Mouse (Mus musculus) c-Kit-positive CD71-negative TER-119-negative erythroid progenitor cells, embryonic 14.5 days (primary cell): ENCODE data around the gene Cntd1.

Experiments used
- DNase-seq: peaks from one replicate; pipeline ENCODE4 v3.0.0-alpha.2; 2013; ENCODE audit warnings: low read depth

Cntd1 gene

GRCm38 (mm10) chr11:101253613-101254389 lies 25.0 kb upstream of the Cntd1 start, which contains the start of gene Vps25:
Gene Vps25 (plus strand): TSS chr11:101253707.
- DNase-seq, result no peak

GRCm38 (mm10) chr11:101255826-101256775 lies 22.7 kb upstream of the Cntd1 start:
- DNase-seq, result no peak

DNA sequence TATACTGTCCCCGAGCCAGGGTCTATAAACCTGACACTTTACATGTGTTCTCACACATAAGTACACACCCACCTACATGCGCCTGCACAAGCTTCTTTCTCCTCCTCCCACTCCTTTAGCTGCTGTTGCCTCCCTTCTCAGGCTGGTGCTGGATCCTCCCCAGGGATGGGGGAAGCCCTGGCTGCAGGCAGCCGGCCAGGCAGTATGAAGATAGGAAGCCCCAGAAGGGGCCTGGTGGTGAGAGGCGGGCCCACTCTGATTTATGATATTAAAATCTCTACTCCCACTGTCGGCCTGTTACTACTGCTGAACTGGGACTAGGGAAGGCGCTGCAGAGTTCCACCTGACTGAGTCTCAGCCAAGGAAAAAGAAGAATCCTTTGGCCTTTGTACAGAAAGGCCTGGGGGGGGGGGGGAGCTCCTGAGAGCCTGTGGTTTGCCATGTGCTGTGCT lies 19.5 kb upstream of the Cntd1 start:
- no peak for DNase-seq

GRCm38 (mm10) chr11:101259948-101260825 lies 18.6 kb upstream of the Cntd1 start, which contains the start of gene Wnk4:
Gene Wnk4 (plus strand): TSS chr11:101260567.
- no peak for DNase-seq

DNA sequence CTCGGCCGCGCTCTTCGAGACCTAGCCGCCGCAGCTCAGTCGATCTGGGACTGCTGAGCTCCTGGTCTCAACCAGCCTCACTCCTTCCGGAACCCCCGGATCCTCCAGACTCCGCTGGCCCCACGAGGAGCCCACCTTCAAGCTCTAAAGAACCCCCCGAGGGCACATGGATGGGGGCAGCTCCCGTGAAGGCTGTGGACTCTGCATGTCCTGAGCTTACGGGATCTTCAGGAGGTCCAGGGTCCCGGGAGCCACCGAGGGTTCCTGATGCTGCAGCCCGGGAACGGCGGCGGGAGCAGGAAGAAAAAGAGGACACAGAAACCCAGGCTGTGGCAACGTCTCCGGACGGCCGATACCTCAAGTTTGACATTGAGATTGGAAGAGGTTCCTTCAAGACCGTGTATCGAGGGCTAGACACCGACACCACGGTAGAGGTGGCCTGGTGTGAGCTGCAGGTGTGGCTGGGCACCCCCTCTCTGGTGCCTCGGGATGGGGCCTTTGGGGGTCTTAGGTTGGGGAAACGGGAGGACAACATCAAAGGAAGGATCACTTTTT lies 17.9 kb upstream of the Cntd1 start:
- no peak for DNase-seq

DNA sequence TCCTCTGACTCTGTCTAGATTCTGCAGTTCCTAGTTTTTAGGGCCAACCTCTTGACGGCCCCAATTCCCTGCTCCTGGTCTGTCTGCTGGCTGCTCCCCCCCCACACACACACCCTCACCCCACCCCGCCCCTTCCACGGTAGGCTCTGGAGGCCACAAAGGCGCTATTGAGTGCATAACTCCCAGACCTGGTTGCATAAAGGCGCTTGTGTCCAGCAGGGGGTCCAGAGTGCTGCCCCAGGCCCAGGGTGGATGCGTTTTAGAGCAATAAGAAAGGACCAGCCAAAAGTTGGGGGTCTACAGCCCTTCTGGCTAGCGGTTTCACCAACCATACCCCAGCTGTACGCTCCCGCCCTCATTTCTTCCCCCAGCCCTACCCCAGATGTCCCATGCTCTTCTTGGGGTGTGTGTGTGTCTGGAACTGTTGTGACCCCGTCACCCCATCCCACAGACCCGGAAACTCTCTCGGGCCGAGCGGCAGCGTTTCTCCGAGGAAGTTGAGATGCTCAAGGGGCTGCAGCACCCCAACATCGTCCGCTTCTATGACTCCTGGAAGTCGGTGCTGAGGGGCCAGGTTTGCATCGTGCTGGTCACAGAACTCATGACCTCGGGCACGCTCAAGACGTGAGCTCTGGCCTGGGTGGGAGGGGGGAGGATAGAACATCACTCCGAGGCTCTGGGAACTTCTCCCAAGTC lies 16.4 kb upstream of the Cntd1 start:
- no peak for DNase-seq

- no peak for DNase-seq
Measured at GRCm38 (mm10) chr11:101263138-101263988, 15.4 kb upstream of the Cntd1 start.

- no peak for DNase-seq
Measured at GRCm38 (mm10) chr11:101263989-101264280, 14.9 kb upstream of the Cntd1 start.

GRCm38 (mm10) chr11:101264954-101265471 lies 13.8 kb upstream of the Cntd1 start:
- DNase-seq, result no peak

DNA sequence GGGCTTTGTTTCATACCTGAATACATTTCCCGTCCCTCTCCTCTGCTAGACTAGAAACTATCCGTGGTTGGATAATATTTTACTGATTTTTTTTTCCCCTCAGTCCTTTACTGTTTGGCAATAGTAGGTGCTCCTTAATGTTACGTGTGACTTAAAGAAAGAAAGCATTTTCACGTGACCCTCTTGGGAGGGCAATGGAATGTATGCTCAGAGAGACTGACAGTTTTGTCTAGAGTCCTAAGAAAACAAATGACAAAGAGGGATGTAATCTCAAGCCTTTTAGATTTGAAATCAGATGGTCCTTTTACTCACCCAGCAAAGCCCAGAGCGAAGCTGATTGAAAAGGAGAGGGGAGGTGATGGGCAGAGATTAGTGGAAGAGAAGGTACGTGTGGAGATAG lies 12.9 kb upstream of the Cntd1 start:
- no peak for DNase-seq

GRCm38 (mm10) chr11:101269577-101270116 lies 9.2 kb upstream of the Cntd1 start:
- DNase-seq, result no peak

GRCm38 (mm10) chr11:101272446-101272845 lies 6.4 kb upstream of the Cntd1 start:
- DNase-seq, result no peak

GRCm38 (mm10) chr11:101275309-101275708 lies 3.5 kb upstream of the Cntd1 start:
- DNase-seq, result no peak

GRCm38 (mm10) chr11:101276319-101277070 lies 2.3 kb upstream of the Cntd1 start:
- DNase-seq, result no peak

DNA sequence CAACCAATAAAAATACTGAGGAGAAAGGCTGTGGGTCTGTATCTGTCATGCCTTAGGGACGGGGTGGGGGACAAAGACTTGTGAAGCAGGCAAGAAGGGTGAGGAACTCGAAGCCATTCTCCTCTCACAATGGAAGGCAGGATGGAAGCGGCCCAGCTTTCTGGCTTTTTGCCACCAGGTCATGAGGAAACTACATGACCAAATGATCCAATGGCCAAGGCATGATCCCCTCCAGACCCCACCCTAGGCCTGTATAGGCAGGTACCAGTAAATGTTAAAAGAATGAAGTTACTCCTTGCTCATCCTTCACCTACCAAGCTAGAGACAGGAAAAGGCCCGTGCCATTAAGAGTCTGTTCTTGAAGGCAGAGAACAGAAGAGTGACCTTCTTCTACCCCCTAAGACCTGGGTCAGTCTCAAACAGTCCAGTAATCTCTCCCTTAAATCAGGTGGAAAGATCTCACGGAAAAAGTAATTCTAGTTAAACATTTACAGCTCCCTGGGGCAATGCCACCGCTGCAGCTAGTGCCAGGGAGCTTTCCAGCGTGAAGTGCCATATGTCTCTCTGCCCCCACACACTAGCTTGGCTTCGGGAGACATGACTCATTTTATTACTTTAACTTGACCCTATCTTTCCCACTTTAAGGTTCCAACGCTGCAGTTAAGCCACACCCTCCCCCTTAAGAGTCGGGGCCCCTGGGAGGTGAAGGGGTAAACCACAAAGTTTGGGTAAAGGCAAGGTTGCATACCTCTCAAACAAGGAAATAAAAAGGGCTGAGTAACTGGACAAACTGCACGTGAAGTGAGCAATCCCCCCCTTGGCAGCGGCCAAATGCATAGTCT lies 1.2 kb upstream of the Cntd1 start:
- DNase-seq, result no peak

DNA sequence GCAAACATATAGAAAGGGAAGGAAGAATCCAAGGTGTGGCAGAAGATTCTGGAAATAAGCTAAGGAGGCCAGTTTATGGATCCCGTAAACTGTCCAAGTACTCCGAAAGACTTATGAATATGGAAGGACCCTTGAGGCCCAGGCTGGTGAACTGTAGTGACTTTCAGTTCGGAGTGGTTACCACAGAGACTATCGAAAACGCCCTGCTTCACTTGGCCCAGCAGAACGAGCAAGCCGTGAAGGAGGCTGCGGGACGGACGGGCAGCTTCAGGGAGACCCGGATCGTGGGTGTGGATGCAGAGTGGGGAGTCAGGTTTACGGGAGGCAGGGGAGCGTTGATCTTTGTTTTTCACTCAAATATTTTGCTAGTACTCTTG lies 369 bp downstream of the Cntd1 start:
- DNase-seq, result no peak

- no peak for DNase-seq
Measured at GRCm38 (mm10) chr11:101280837-101281236, 2.0 kb downstream of the Cntd1 start.

GRCm38 (mm10) chr11:101282896-101283295 lies 4.1 kb downstream of the Cntd1 start:
- DNase-seq, result no peak
